Mouse (Mus musculus) heart, postnatal 4 days (tissue): ENCODE data around the gene Olfr582. TPM values are rescaled to one million over a fixed set of nuclear protein-coding genes. Genes with fewer than 3 reads are reported as not detected.

Experiments
- DNase-seq: peaks from one replicate; pipeline ENCODE4 v3.0.0; 2021
- total RNA-seq, 2 experiments: library from RNA; stranded (reverse); gene quantifications; 2 replicates each; pipeline ENCODE4 v1.2.3; 2021

Gene Olfr582
- not detected for total RNA-seq

GRCm38 (mm10) chr7:103037724-103038123 lies at the start of gene Olfr582:
Gene Olfr582 (plus strand): TSS chr7:103038024.
- DNase-seq = no peak

DNA sequence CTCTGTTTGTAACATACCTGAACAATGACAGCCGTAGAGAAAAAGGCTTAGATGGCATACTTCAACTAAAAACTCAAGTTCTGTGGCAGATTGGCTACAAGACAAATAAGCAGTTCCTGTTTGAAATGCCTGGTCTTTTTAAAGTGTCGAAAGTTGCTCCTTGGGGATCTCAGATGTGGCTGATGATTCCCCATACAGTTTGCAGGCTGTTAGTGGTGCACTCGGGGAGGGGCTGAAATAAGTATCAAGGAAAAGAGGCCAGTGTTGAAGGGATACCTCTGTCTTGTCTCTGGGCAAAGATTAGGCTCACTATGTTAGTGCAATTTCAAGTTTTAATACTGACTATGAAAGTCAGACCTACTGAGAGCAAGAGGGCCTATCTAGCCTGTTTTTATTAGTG lies 48.6 kb upstream of the Olfr582 start, which contains the start of gene Olfr578:
Olfr578 (minus strand) TSS at position 101 of the 400 bp plus-strand sequence.
- no peak for DNase-seq

GRCm38 (mm10) chr7:103051000-103051399 lies 13.2 kb downstream of the Olfr582 start, which contains the start of gene Olfr583:
Gene Olfr583 (plus strand): TSS chr7:103051300.
- no peak for DNase-seq

DNA sequence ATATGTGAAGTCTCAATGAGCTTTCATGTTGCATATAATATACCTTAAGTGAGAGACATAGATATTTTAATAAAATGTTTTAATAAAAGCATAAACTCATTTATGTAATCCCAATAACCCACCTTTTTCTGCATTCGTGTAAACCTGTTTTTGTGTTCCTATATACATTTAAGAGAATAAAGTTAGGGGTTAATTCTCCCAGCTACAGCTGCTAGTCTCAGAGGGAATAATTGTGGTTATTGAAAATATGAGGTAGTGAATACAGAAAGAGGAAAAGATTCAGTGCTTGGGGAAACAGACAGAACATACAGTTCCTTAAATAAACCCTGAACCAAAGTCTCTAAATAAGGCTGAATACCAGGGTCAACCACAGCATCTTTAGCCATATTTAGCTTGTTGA lies 43.8 kb downstream of the Olfr582 start, which contains the start of gene Olfr584:
Olfr584 (plus strand) TSS at position 301 of the 400 bp plus-strand sequence.
- DNase-seq = no peak

Other genes starting within 250 kb of the Olfr582 start
- gene Olfr564, start 234.5 kb upstream of the Olfr582 start, total RNA-seq = not detected
- not detected for gene Olfr566, start 179.3 kb upstream of the Olfr582 start, total RNA-seq
- not detected for gene Olfr568, start 160.9 kb upstream of the Olfr582 start, total RNA-seq
- gene Olfr569, start 147.1 kb upstream of the Olfr582 start, total RNA-seq = not detected
- not detected for gene Olfr570, start 143.4 kb upstream of the Olfr582 start, total RNA-seq
- not detected for gene Olfr571, start 120.5 kb upstream of the Olfr582 start, total RNA-seq
- gene Olfr572, start 113.6 kb upstream of the Olfr582 start, total RNA-seq = not detected
- gene Olfr573-ps1, start 95.4 kb upstream of the Olfr582 start, total RNA-seq = not detected
- not detected for gene Olfr574, start 89.6 kb upstream of the Olfr582 start, total RNA-seq
- gene Olfr575, start 79.2 kb upstream of the Olfr582 start, total RNA-seq = not detected
- not detected for gene Olfr576, start 75.4 kb upstream of the Olfr582 start, total RNA-seq
- not detected for gene Olfr577, start 62.1 kb upstream of the Olfr582 start, total RNA-seq
- not detected for gene Olfr578, start 48.7 kb upstream of the Olfr582 start, total RNA-seq
- not detected for gene Olfr583, start 13.3 kb downstream of the Olfr582 start, total RNA-seq
- gene Olfr584, start 43.9 kb downstream of the Olfr582 start, total RNA-seq = not detected
- not detected for gene Olfr585, start 59.7 kb downstream of the Olfr582 start, total RNA-seq
- not detected for gene Olfr586, start 87.6 kb downstream of the Olfr582 start, total RNA-seq
- gene Olfr588-ps1, start 102.9 kb downstream of the Olfr582 start, total RNA-seq = not detected
- not detected for gene Olfr589, start 118.3 kb downstream of the Olfr582 start, total RNA-seq
- not detected for gene Olfr591, start 140.3 kb downstream of the Olfr582 start, total RNA-seq
- gene Olfr592, start 146.8 kb downstream of the Olfr582 start, total RNA-seq = not detected
- gene Olfr593, start 173.8 kb downstream of the Olfr582 start, total RNA-seq = not detected
- not detected for gene Olfr594, start 179.0 kb downstream of the Olfr582 start, total RNA-seq
- gene Usp17ld, start 214.5 kb downstream of the Olfr582 start, total RNA-seq = not detected